Mouse (Mus musculus) hindbrain, embryonic 10.5 days (tissue): Measurements from ENCODE around the gene St3gal5. TPM values are rescaled to one million over a fixed set of nuclear protein-coding genes. Genes with fewer than 3 reads are reported as not detected.

Experiments
- DNase-seq: peaks from one replicate; pipeline ENCODE4 v3.0.0-alpha.2; 2017; ENCODE audit warnings: low spot score
- H3K27ac ChIP-seq: fragments of 300-500 bp; sonication (generic); 2 replicates; pipeline ENCODE4 v1.5.1; 2016; ENCODE audit warnings: mild to moderate bottlenecking, moderate library complexity
- H3K27me3 ChIP-seq: fragments of 300-500 bp; sonication (generic); 2 replicates; pipeline ENCODE4 v1.6.1; 2016; ENCODE audit warnings: mild to moderate bottlenecking; ENCODE audit not compliant: poor library complexity, insufficient read depth, severe bottlenecking
- H3K36me3 ChIP-seq: fragments of 300-500 bp; sonication (generic); 2 replicates; pipeline ENCODE4 v1.6.1; 2016; ENCODE audit warnings: mild to moderate bottlenecking, moderate library complexity
- H3K4me1 ChIP-seq: fragments of 300-500 bp; sonication (generic); replicated peaks from 2 replicates; pipeline ENCODE4 v1.6.1; 2016; ENCODE audit warnings: mild to moderate bottlenecking
- H3K4me3 ChIP-seq: fragments of 300-500 bp; sonication (generic); 2 replicates; pipeline ENCODE4 v1.5.1; 2016; ENCODE audit warnings: mild to moderate bottlenecking, moderate library complexity
- H3K9me3 ChIP-seq: fragments of 300-500 bp; sonication (generic); 2 replicates; pipeline ENCODE4 v1.6.1; 2016; ENCODE audit warnings: mild to moderate bottlenecking, moderate library complexity
- WGBS: fragments of 180-500 bp; shearing (Covaris S2); methylation state at CpG from one replicate; pipeline ENCODE4 v1.1.7; 2016; 5-methylcytosine and 5-hydroxymethylcytosine counted together
- polyA plus RNA-seq: library from polyadenylated mRNA; unstranded; fragments of >200 nt; fragmentation: Nextera tagmentation; extraction: Ambion mirVana; gene quantifications from 2 replicates; pipeline ENCODE4 v1.2.1, GENCODE M21; 2016

Gene St3gal5
- polyA plus RNA-seq, 1 experiment from 2014 or later, result 43.0 TPM

GRCm38 (mm10) chr6:72162155-72162890, 64.9 kb downstream of the St3gal5 start:
- peak overlapping the region; percentile 69; the same call in 1 of the 2 replicates for H3K27ac ChIP-seq
- DNase-seq, result peak; percentile 41
- no peaks in the 10 kb centered on the region for H3K27me3 ChIP-seq
- no peaks in the 10 kb centered on the region for H3K9me3 ChIP-seq
- WGBS, result 49% methylated on average over 19 of the region's 19 CpGs
- H3K4me3 ChIP-seq, result no peak overlapping the region
- H3K36me3 ChIP-seq, result no peaks in the 10 kb centered on the region
- peaks cover 25% of the 10 kb centered on the region for H3K4me1 ChIP-seq

- peaks cover 25% of the 10 kb centered on the region for H3K4me1 ChIP-seq
- no peaks in the 10 kb centered on the region for H3K36me3 ChIP-seq
- H3K27ac ChIP-seq, result peak overlapping the region; percentile 64
- H3K27me3 ChIP-seq, result no peaks in the 10 kb centered on the region
- H3K9me3 ChIP-seq, result no peaks in the 10 kb centered on the region
- peak; percentile 92 for DNase-seq
- 22% methylated on average over 20 of the region's 20 CpGs for WGBS
- H3K4me3 ChIP-seq, result no peak overlapping the region
Measured at GRCm38 (mm10) chr6:72164321-72165275, 67.2 kb downstream of the St3gal5 start.

GRCm38 (mm10) chr6:72165907-72166306, 68.5 kb downstream of the St3gal5 start:
- H3K36me3 ChIP-seq, result no peaks in the 10 kb centered on the region

GRCm38 (mm10) chr6:72171391-72171790, 74.0 kb downstream of the St3gal5 start:
- H3K27ac ChIP-seq, result no peak overlapping the region
- WGBS, result 88% methylated on average over 3 of the region's 3 CpGs
- no peak for DNase-seq

More at GRCm38 (mm10) chr6:72165907-72166306, 68.5 kb downstream of the St3gal5 start:
- Histone ChIP-seq H3K27ac (no peak overlapping the region), H3K9me3 (no peaks in the 10 kb centered on the region), H3K27me3 (no peaks in the 10 kb centered on the region), H3K4me3 (no peak overlapping the region), H3K4me1 (peaks cover 25% of the 10 kb centered on the region)
- no peak for DNase-seq
- 49% methylated on average over 2 of the region's 2 CpGs for WGBS

GRCm38 (mm10) chr6:72173350-72173749, 76.0 kb downstream of the St3gal5 start:
- H3K9me3 ChIP-seq, result no peaks in the 10 kb centered on the region
- 87% methylated on average over 1 of the region's 1 CpGs for WGBS
- no peaks in the 10 kb centered on the region for H3K27me3 ChIP-seq
- H3K4me1 ChIP-seq, result peaks cover 16% of the 10 kb centered on the region
- no peak overlapping the region for H3K4me3 ChIP-seq
- no peak overlapping the region for H3K27ac ChIP-seq
- H3K36me3 ChIP-seq, result no peaks in the 10 kb centered on the region
- no peak for DNase-seq

More at GRCm38 (mm10) chr6:72171391-72171790, 74.0 kb downstream of the St3gal5 start:
- Histone ChIP-seq H3K4me1 (peaks cover 16% of the 10 kb centered on the region), H3K4me3 (no peak overlapping the region), H3K27me3 (no peaks in the 10 kb centered on the region), H3K9me3 (no peaks in the 10 kb centered on the region), H3K36me3 (no peaks in the 10 kb centered on the region)

- H3K27ac ChIP-seq, result no peak overlapping the region
- 37% methylated on average over 3 of the region's 3 CpGs for WGBS
- H3K36me3 ChIP-seq, result no peaks in the 10 kb centered on the region
- H3K9me3 ChIP-seq, result no peaks in the 10 kb centered on the region
- no peaks in the 10 kb centered on the region for H3K27me3 ChIP-seq
- DNase-seq, result no peak
- H3K4me3 ChIP-seq, result no peak overlapping the region
- peaks cover 16% of the 10 kb centered on the region for H3K4me1 ChIP-seq
Measured at GRCm38 (mm10) chr6:72175419-72175818, 78.0 kb downstream of the St3gal5 start.

- WGBS, result 77% methylated on average over 5 of the region's 5 CpGs
- Histone ChIP-seq H3K36me3 (no peaks in the 10 kb centered on the region), H3K9me3 (no peaks in the 10 kb centered on the region), H3K27ac (no peak overlapping the region), H3K27me3 (no peaks in the 10 kb centered on the region), H3K4me1 (peaks cover 16% of the 10 kb centered on the region), H3K4me3 (no peak overlapping the region)
- DNase-seq, result no peak
Measured at GRCm38 (mm10) chr6:72176004-72176403, 78.6 kb downstream of the St3gal5 start.

- Histone ChIP-seq H3K4me1 (peaks cover 16% of the 10 kb centered on the region), H3K27me3 (no peaks in the 10 kb centered on the region), H3K36me3 (no peaks in the 10 kb centered on the region), H3K27ac (no peak overlapping the region), H3K4me3 (no peak overlapping the region), H3K9me3 (no peaks in the 10 kb centered on the region)
- 74% methylated on average over 3 of the region's 3 CpGs for WGBS
- no peak for DNase-seq
Measured at GRCm38 (mm10) chr6:72177417-72177816, 80.0 kb downstream of the St3gal5 start.

GRCm38 (mm10) chr6:72179006-72179405, 81.6 kb downstream of the St3gal5 start:
- 90% methylated on average over 3 of the region's 3 CpGs for WGBS
- Histone ChIP-seq H3K36me3 (no peaks in the 10 kb centered on the region), H3K27ac (no peak overlapping the region), H3K9me3 (no peaks in the 10 kb centered on the region), H3K4me1 (peaks cover 16% of the 10 kb centered on the region), H3K27me3 (no peaks in the 10 kb centered on the region), H3K4me3 (no peak overlapping the region)
- DNase-seq, result no peak

- H3K27me3 ChIP-seq, result peaks cover under 1% of the 10 kb centered on the region; the same call in 1 of the 2 replicates
- H3K9me3 ChIP-seq, result no peaks in the 10 kb centered on the region
- no peaks in the 10 kb centered on the region for H3K36me3 ChIP-seq
- H3K4me1 ChIP-seq, result peaks cover 16% of the 10 kb centered on the region
- H3K27ac ChIP-seq, result no peak overlapping the region
- H3K4me3 ChIP-seq, result no peak overlapping the region
- no peak for DNase-seq
- 85% methylated on average over 12 of the region's 12 CpGs for WGBS
Measured at GRCm38 (mm10) chr6:72179562-72180502, 82.4 kb downstream of the St3gal5 start.

- WGBS, result 89% methylated on average over 5 of the region's 5 CpGs
Measured at GRCm38 (mm10) chr6:72184576-72184975, 87.2 kb downstream of the St3gal5 start.

GRCm38 (mm10) chr6:72185893-72186490, 88.6 kb downstream of the St3gal5 start:
- WGBS, result 5% methylated on average over 6 of the region's 6 CpGs
- H3K9me3 ChIP-seq, result no peaks in the 10 kb centered on the region
- peaks cover 27% of the 10 kb centered on the region for H3K4me1 ChIP-seq
- peaks cover 51% of the 10 kb centered on the region for H3K27me3 ChIP-seq
- H3K27ac ChIP-seq, result no peak overlapping the region
- no peaks in the 10 kb centered on the region for H3K36me3 ChIP-seq
- peak; percentile 84 for DNase-seq
- no peak overlapping the region for H3K4me3 ChIP-seq

More at GRCm38 (mm10) chr6:72184576-72184975, 87.2 kb downstream of the St3gal5 start:
- no peak for DNase-seq
- no peak overlapping the region for H3K27ac ChIP-seq
- H3K4me3 ChIP-seq, result no peak overlapping the region
- peaks cover 37% of the 10 kb centered on the region for H3K27me3 ChIP-seq
- no peaks in the 10 kb centered on the region for H3K36me3 ChIP-seq
- peaks cover 17% of the 10 kb centered on the region for H3K4me1 ChIP-seq
- H3K9me3 ChIP-seq, result no peaks in the 10 kb centered on the region
